ENCODE assay signal across 11 mouse cellular contexts in the genomic region with DNA sequence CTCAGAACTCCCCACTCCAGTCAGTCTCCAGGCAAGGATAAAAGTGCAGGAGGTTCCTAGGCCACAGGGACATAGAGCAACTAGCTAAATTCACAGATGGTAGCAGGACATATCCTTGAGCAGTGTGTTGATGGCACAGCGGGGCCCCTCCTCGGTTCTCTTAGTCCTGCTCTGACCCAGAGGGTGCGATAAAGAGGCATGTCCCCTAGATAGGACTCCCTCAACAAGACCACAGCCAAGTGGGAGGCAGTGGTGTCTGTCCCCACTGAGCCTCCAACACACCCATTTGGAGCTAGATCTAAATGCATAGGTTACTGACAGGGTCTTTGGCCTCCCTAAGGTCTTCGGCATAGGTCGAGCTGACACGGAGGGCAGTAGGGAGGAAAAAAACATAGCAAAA. TPM values are rescaled to one million over a fixed set of nuclear protein-coding genes. Genes with fewer than 3 reads are reported as not detected.
DNase-seq lines count a peak whose midpoint lies in the region; ATAC-seq lines count a peak whose summit lies in the region.
"Had no signal": no experiment of that assay in that cellular context is flagged by ENCODE, and none has a peak within 500 bp of the region (broad histone marks: within the 10 kb centered on the region; RNA-seq: fewer than 3 reads in every experiment).

No protein-coding gene starts in this region.

- no peaks in the 10 kb centered on the region for H3K9me3 ChIP-seq in heart, embryonic 10.5 days
- H3K9me3 ChIP-seq in hindbrain, embryonic 13.5 days: no peaks in the 10 kb centered on the region
- H3K9me3 ChIP-seq in midbrain, embryonic 16.5 days (replicated peaks; ENCODE audit: control insufficient read depth, low read length, poor library complexity, severe bottlenecking): no peaks in the 10 kb centered on the region

- H3K9ac ChIP-seq in hindbrain, embryonic 13.5 days: no peak overlapping the region
- no peak overlapping the region for H3K9ac ChIP-seq in midbrain, embryonic 16.5 days (ENCODE audit: low read depth, low read length)

- WGBS in heart, embryonic 10.5 days: 8% methylated on average over 6 of the region's 6 CpGs
- 15% methylated on average over 6 of the region's 6 CpGs for WGBS in hindbrain, embryonic 13.5 days
- WGBS in midbrain, embryonic 16.5 days: 9% methylated on average over 6 of the region's 6 CpGs

- H3K4me3 ChIP-seq in heart, embryonic 10.5 days: peak overlapping the region; percentile 61
- H3K4me3 ChIP-seq in hindbrain, embryonic 13.5 days: peak overlapping the region; percentile 46; the same call in 1 of the 2 replicates
- no peak overlapping the region for H3K4me3 ChIP-seq in midbrain, embryonic 16.5 days (ENCODE audit: low read depth, low read length)

- ATAC-seq in hindbrain, embryonic 13.5 days (ENCODE audit: low FRiP score): no peak
- no peak for ATAC-seq in midbrain, embryonic 16.5 days

- no peaks in the 10 kb centered on the region for H3K36me3 ChIP-seq in heart, embryonic 10.5 days
- H3K36me3 ChIP-seq in hindbrain, embryonic 13.5 days: no peaks in the 10 kb centered on the region
- no peaks in the 10 kb centered on the region for H3K36me3 ChIP-seq in midbrain, embryonic 16.5 days (ENCODE audit: control insufficient read depth, insufficient read depth, low read length)

- H3K4me1 ChIP-seq in heart, embryonic 10.5 days: peaks cover 38% of the 10 kb centered on the region
- peaks cover 21% of the 10 kb centered on the region for H3K4me1 ChIP-seq in hindbrain, embryonic 13.5 days (replicated peaks)
- H3K4me1 ChIP-seq in midbrain, embryonic 16.5 days (ENCODE audit: control insufficient read depth, insufficient read depth, low read length): peaks cover 15% of the 10 kb centered on the region

- H3K27ac ChIP-seq in heart, embryonic 10.5 days: peak overlapping the region; percentile 83; the same call in 1 of the 2 replicates
- H3K27ac ChIP-seq in hindbrain, embryonic 13.5 days: no peak overlapping the region
- no peak overlapping the region for H3K27ac ChIP-seq in midbrain, embryonic 16.5 days (ENCODE audit: low read length)
- H3K27ac ChIP-seq: left cerebral cortex, adult 2 months had no signal

- no peak for DNase-seq in heart, embryonic 10.5 days (ENCODE audit: low spot score)
- DNase-seq in heart, adult 8-10 months (ENCODE audit: low spot score): no peak
- peak; percentile 35 for DNase-seq in embryo, embryonic 9.5 days (ENCODE audit: extremely low spot score)
- no peak for DNase-seq in gastrocnemius, adult 8-10 months (ENCODE audit: low spot score in 2 of 2)
- DNase-seq in thymus, postnatal 4 days: no peak
- no peak for DNase-seq in kidney, postnatal 4 days

- peaks cover 92% of the 10 kb centered on the region for H3K27me3 ChIP-seq in heart, embryonic 10.5 days (ENCODE audit: insufficient read depth, poor library complexity, severe bottlenecking)
- peaks cover 21% of the 10 kb centered on the region for H3K27me3 ChIP-seq in hindbrain, embryonic 13.5 days
- no peaks in the 10 kb centered on the region for H3K27me3 ChIP-seq in midbrain, embryonic 16.5 days (ENCODE audit: control insufficient read depth, insufficient read depth, low read depth, low read length)

- H3K4me2 ChIP-seq in hindbrain, embryonic 13.5 days: peak overlapping the region; percentile 87
- H3K4me2 ChIP-seq in midbrain, embryonic 16.5 days (ENCODE audit: low read length): peak overlapping the region; percentile 99

RNA-seq across cellular contexts. Expression of gene Crocc2, which starts 7.3 kb away (rescaled TPM):
- polyA plus RNA-seq in heart, embryonic 10.5 days (2016; fragmentation: Nextera tagmentation; extraction: Ambion mirVana): 0.14 and 0.30 TPM in 2 replicates
- total RNA-seq in heart, adult 8-10 months (2022): under 1 TPM in 3 of 4 experiments, not detected in 1; 0.06 to 0.09 (median 0.06) TPM
- 0.19 and 0.38 TPM in 2 replicates for polyA plus RNA-seq in hindbrain, embryonic 13.5 days (2015; fragmentation: Nextera tagmentation; extraction: Ambion mirVana)
- 0.51 and 0.74 TPM in 2 replicates for polyA plus RNA-seq in midbrain, embryonic 16.5 days (2015; fragmentation: Nextera tagmentation; extraction: Ambion mirVana)
- not detected for total RNA-seq in gastrocnemius, adult 8-10 months (2022)

RNA-seq across cellular contexts. Expression of gene 2310007B03Rik, which starts 15.1 kb away (rescaled TPM):
- polyA plus RNA-seq in heart, embryonic 10.5 days (2016; fragmentation: Nextera tagmentation; extraction: Ambion mirVana): 0.06 and 0.30 TPM in 2 replicates
- total RNA-seq in heart, adult 8-10 months (2022): not detected
- 0.29 and 0.30 TPM in 2 replicates for polyA plus RNA-seq in hindbrain, embryonic 13.5 days (2015; fragmentation: Nextera tagmentation; extraction: Ambion mirVana)
- polyA plus RNA-seq in midbrain, embryonic 16.5 days (2015; fragmentation: Nextera tagmentation; extraction: Ambion mirVana): 0.11 TPM in 1 of 2 replicates, not detected in the other
- not detected for total RNA-seq in gastrocnemius, adult 8-10 months (2022)
- total RNA-seq: gastrocnemius, postnatal 10 days; left cerebral cortex, adult 2 months had no signal
- polyA plus RNA-seq: spleen, adult 2 months had no signal

RNA-seq across cellular contexts. Expression of gene Agxt, which starts 40.8 kb away (rescaled TPM):
- 0.50 TPM in 1 of 2 replicates, not detected in the other for polyA plus RNA-seq in heart, embryonic 10.5 days (2016; fragmentation: Nextera tagmentation; extraction: Ambion mirVana)
- not detected for total RNA-seq in heart, adult 8-10 months (2022)
- not detected in 2 replicates for polyA plus RNA-seq in hindbrain, embryonic 13.5 days (2015; fragmentation: Nextera tagmentation; extraction: Ambion mirVana)
- polyA plus RNA-seq in midbrain, embryonic 16.5 days (2015; fragmentation: Nextera tagmentation; extraction: Ambion mirVana): not detected in 2 replicates
- not detected for total RNA-seq in gastrocnemius, adult 8-10 months (2022)
- total RNA-seq: left cerebral cortex, adult 2 months had no signal
- polyA plus RNA-seq: spleen, adult 2 months had no signal

RNA-seq across cellular contexts. Expression of gene Sned1, which starts 59.8 kb away (rescaled TPM):
- polyA plus RNA-seq in heart, embryonic 10.5 days (2016; fragmentation: Nextera tagmentation; extraction: Ambion mirVana): 3.0 and 5.5 TPM in 2 replicates
- total RNA-seq in heart, adult 8-10 months (2022): 10 to 100 TPM in 1 of 4 experiments, 1 to 10 TPM in 3; 5.7 to 12.3 (median 7.2) TPM
- polyA plus RNA-seq in hindbrain, embryonic 13.5 days (2015; fragmentation: Nextera tagmentation; extraction: Ambion mirVana): 8.8 and 9.3 TPM in 2 replicates
- 5.5 and 6.2 TPM in 2 replicates for polyA plus RNA-seq in midbrain, embryonic 16.5 days (2015; fragmentation: Nextera tagmentation; extraction: Ambion mirVana)
- 1 to 10 TPM; 3.0 to 3.8 (median 3.5) TPM for total RNA-seq in gastrocnemius, adult 8-10 months (2022)
